Mouse (Mus musculus) embryonic facial prominence, embryonic 14.5 days (tissue): ENCODE data around the gene Tsga10ip. TPM values are rescaled to one million over a fixed set of nuclear protein-coding genes. Genes with fewer than 3 reads are reported as not detected.

Source experiments
- ATAC-seq: fragments of 200-750 bp; cut with Nextera tagmentation; 2 replicates; pipeline ENCODE4 v1.8.0; 2017; ENCODE audit warnings: low read depth, moderate number of reproducible peaks, moderate TSS enrichment
- DNase-seq: peaks from one replicate; pipeline ENCODE4 v3.0.0-alpha.2; 2015; ENCODE audit warnings: low spot score
- H3K27ac ChIP-seq: fragments of 300-500 bp; sonication (generic); replicated peaks from 2 replicates; pipeline ENCODE4 v1.5.1; 2014; ENCODE audit warnings: low read depth, mild to moderate bottlenecking, low read length, moderate library complexity
- H3K27me3 ChIP-seq: fragments of 300-500 bp; sonication (generic); replicated peaks from 2 replicates; pipeline ENCODE4 v1.6.1; 2014; ENCODE audit warnings: low read length; ENCODE audit not compliant: control insufficient read depth, insufficient read depth
- H3K36me3 ChIP-seq: fragments of 300-500 bp; sonication (generic); 2 replicates; pipeline ENCODE4 v1.6.1; 2014; ENCODE audit warnings: low read length, mixed read lengths; ENCODE audit not compliant: control insufficient read depth, insufficient read depth
- H3K4me1 ChIP-seq: fragments of 300-500 bp; sonication (generic); 2 replicates; pipeline ENCODE4 v1.6.1; 2014; ENCODE audit warnings: antibody characterized with exemption, low read length; ENCODE audit not compliant: control insufficient read depth, insufficient read depth
- H3K4me2 ChIP-seq: fragments of 300-500 bp; sonication (generic); 2 replicates; pipeline ENCODE4 v1.6.1; 2014; ENCODE audit warnings: low read depth, mild to moderate bottlenecking, low read length, moderate library complexity, mixed read lengths
- H3K4me3 ChIP-seq: fragments of 300-500 bp; sonication (generic); 2 replicates; pipeline ENCODE4 v1.5.1; 2014; ENCODE audit warnings: low read depth, mild to moderate bottlenecking, low read length
- H3K9ac ChIP-seq: fragments of 300-500 bp; sonication (generic); 2 replicates; pipeline ENCODE4 v1.6.1; 2014; ENCODE audit warnings: low read depth, mild to moderate bottlenecking, low read length, moderate library complexity, mixed read lengths
- H3K9me3 ChIP-seq: fragments of 300-500 bp; sonication (generic); 2 replicates; pipeline ENCODE4 v1.6.1; 2016; ENCODE audit warnings: low read length; ENCODE audit not compliant: control insufficient read depth
- WGBS: fragments of 180-500 bp; shearing (Covaris S2); extraction: QIAGEN DNeasy Blood & Tissue Kit; methylation state at CpG from one replicate; pipeline ENCODE4 v1.1.7; 2014; 5-methylcytosine and 5-hydroxymethylcytosine counted together
- polyA plus RNA-seq: library from polyadenylated mRNA; unstranded; fragments of >200 nt; fragmentation: Nextera tagmentation; extraction: Ambion mirVana; gene quantifications from 2 replicates; pipeline ENCODE4 v1.2.1, GENCODE M21; 2014

The Tsga10ip gene
- polyA plus RNA-seq, 1 experiment from 2014 or later: 0.53 TPM

- no peaks in the 10 kb centered on the region for H3K9me3 ChIP-seq
- H3K9ac ChIP-seq: peak overlapping the region; percentile 58; the same call in 1 of the 2 replicates
- ATAC-seq: no peak
Observed at GRCm38 (mm10) chr19:5433951-5434350, 31.6 kb upstream of the Tsga10ip start.

GRCm38 (mm10) chr19:5432992-5433852 lies 30.9 kb upstream of the Tsga10ip start:
- WGBS: 7% methylated on average over 13 of the region's 16 CpGs
- Histone ChIP-seq H3K4me2 (peak overlapping the region; percentile 65), H3K9ac (peak overlapping the region; percentile 58), H3K4me3 (peak overlapping the region; percentile 32), H3K27me3 (no peaks in the 10 kb centered on the region), H3K4me1 (peaks cover 15% of the 10 kb centered on the region), H3K9me3 (no peaks in the 10 kb centered on the region), H3K36me3 (0 out of 2 replicates have a peak, but pooled peaks cover 3% of the 10 kb centered on the region), H3K27ac (no peak overlapping the region; the same call in none of the 2 replicates)
- peak; percentile 80 for DNase-seq
- peak; percentile 64 for ATAC-seq

More at GRCm38 (mm10) chr19:5433951-5434350, 31.6 kb upstream of the Tsga10ip start:
- H3K36me3 ChIP-seq: no peaks in the 10 kb centered on the region
- no peaks in the 10 kb centered on the region for H3K27me3 ChIP-seq
- H3K4me2 ChIP-seq: peak overlapping the region; percentile 65
- no peak overlapping the region for H3K27ac ChIP-seq
- H3K4me1 ChIP-seq: peaks cover 15% of the 10 kb centered on the region
- no peak for DNase-seq
- WGBS: 64% methylated on average over 7 of the region's 7 CpGs
- H3K4me3 ChIP-seq: no peak overlapping the region; the same call in 1 of the 2 replicates

DNA sequence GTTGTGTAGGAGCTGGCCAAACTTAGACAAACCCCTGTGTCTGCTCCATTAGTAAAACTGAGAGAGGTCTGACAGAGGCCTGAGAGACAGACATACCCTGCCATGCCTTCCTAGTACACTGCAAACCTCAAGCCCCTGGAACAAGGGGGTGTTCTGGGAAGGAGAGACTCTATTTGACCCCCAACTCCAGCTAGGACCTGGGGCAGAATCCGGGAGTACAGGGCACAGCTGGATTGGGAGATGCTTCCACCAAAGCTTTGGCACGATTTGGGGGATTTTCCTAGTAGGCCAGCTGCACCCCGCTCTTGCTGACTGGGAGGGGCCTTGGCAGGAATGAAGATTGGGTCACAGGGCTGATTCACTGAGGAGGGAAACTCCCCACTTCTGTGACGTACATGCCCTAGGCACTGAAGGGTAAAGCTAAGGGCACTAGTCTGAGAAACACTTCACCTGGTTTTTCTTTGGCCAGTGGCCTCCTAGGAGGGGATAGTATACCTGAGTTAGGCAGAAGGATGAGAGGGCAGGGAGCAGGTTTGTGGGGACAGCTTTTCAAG lies 29.7 kb upstream of the Tsga10ip start:
- Histone ChIP-seq H3K4me3 (no peak overlapping the region), H3K36me3 (peaks cover 15% of the 10 kb centered on the region), H3K27me3 (no peaks in the 10 kb centered on the region), H3K9ac (no peak overlapping the region), H3K27ac (no peak overlapping the region), H3K4me1 (peaks cover 15% of the 10 kb centered on the region), H3K9me3 (no peaks in the 10 kb centered on the region), H3K4me2 (no peak overlapping the region)
- WGBS: 67% methylated on average over 4 of the region's 4 CpGs
- DNase-seq (no peak), ATAC-seq (no peak)

DNA sequence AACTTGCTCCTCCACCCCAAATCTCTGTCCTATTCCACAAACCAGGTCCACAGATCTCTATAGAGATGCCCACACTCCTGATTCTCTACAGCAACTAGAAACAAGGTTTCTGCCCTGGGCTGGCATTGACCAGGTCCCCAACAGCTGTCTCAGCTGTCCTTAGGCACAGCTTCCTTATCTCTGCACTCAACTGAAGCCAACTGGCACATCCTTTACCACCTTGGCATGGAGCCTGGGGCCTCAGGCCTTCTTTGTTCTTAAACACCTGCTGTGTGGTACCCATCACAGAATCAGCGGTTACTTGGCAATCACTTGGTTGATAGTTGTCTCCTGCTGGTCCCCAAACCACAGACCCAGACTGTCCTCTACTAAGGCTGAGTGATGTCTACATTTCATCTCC lies 28.1 kb upstream of the Tsga10ip start:
- Histone ChIP-seq H3K36me3 (peaks cover 25% of the 10 kb centered on the region), H3K27me3 (no peaks in the 10 kb centered on the region), H3K9ac (no peak overlapping the region), H3K27ac (no peak overlapping the region), H3K4me2 (no peak overlapping the region), H3K4me3 (no peak overlapping the region), H3K9me3 (no peaks in the 10 kb centered on the region), H3K4me1 (peaks cover 26% of the 10 kb centered on the region)
- ATAC-seq (no peak), DNase-seq (no peak)
- WGBS: 94% methylated on average over 1 of the region's 1 CpGs

GRCm38 (mm10) chr19:5429806-5430205 lies 27.5 kb upstream of the Tsga10ip start:
- no peaks in the 10 kb centered on the region for H3K27me3 ChIP-seq
- DNase-seq: no peak
- H3K27ac ChIP-seq: no peak overlapping the region
- H3K4me1 ChIP-seq: peaks cover 26% of the 10 kb centered on the region
- H3K36me3 ChIP-seq: peaks cover 25% of the 10 kb centered on the region
- WGBS: 63% methylated on average over 8 of the region's 8 CpGs
- H3K9me3 ChIP-seq: no peaks in the 10 kb centered on the region
- H3K4me3 ChIP-seq: no peak overlapping the region
- no peak overlapping the region for H3K4me2 ChIP-seq
- H3K9ac ChIP-seq: no peak overlapping the region
- no peak for ATAC-seq

GRCm38 (mm10) chr19:5429219-5429618 lies 26.9 kb upstream of the Tsga10ip start:
- DNase-seq: no peak
- Histone ChIP-seq H3K9ac (no peak overlapping the region), H3K36me3 (peaks cover 25% of the 10 kb centered on the region), H3K4me3 (no peak overlapping the region), H3K27ac (no peak overlapping the region), H3K4me1 (peaks cover 26% of the 10 kb centered on the region), H3K9me3 (no peaks in the 10 kb centered on the region), H3K27me3 (no peaks in the 10 kb centered on the region), H3K4me2 (no peak overlapping the region)
- 80% methylated on average over 4 of the region's 4 CpGs for WGBS
- no peak for ATAC-seq

- Histone ChIP-seq H3K27ac (no peak overlapping the region), H3K4me3 (no peak overlapping the region), H3K9me3 (no peaks in the 10 kb centered on the region), H3K4me2 (no peak overlapping the region), H3K36me3 (peaks cover 25% of the 10 kb centered on the region), H3K4me1 (peaks cover 20% of the 10 kb centered on the region), H3K9ac (0 out of 2 replicates have a peak overlapping the region, but pooled peaks have one; percentile 27), H3K27me3 (no peaks in the 10 kb centered on the region)
- WGBS: 85% methylated on average over 2 of the region's 2 CpGs
- DNase-seq (peak; percentile 47), ATAC-seq (no peak)
Observed at GRCm38 (mm10) chr19:5428083-5428482, 25.8 kb upstream of the Tsga10ip start.

DNA sequence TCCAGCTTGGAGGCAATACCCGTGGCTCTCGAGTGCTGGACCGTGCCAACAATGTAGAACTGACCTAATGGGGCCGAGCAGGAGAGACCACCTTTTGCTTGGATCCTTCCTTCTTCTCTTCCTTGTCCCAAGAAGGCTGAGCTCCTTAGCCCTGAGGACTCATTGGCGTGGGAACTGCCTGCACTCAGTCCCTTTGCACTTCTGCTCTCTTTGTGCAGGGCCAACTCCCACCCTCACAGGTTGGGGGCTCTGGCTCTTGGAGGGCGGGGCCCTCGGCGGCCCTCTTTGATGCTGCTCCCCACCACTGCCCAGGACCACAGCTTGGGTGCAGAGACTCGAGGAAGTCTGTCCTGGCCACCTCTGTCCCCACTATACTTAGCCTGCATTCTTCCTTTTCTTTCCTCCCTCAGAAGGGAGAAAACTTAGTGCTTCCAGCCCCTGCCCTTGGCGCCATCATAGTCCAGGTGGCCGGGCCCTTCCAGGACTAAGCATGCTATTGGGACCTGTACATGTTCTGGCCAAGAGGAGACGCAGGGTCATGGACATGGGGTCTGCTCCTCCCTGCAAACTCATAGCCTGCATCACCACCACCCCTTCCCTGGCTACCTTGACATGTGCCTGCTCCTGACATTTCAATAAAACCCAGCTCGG lies 24.4 kb upstream of the Tsga10ip start:
- H3K36me3 ChIP-seq: peaks cover 38% of the 10 kb centered on the region
- H3K4me2 ChIP-seq: peak overlapping the region; percentile 93
- ATAC-seq: no peak
- no peak overlapping the region for H3K27ac ChIP-seq
- H3K4me1 ChIP-seq: peaks cover 17% of the 10 kb centered on the region
- no peaks in the 10 kb centered on the region for H3K9me3 ChIP-seq
- peak overlapping the region; percentile 96; the same call in 1 of the 2 replicates for H3K9ac ChIP-seq
- no peak for DNase-seq
- H3K4me3 ChIP-seq: peak overlapping the region; percentile 88
- H3K27me3 ChIP-seq: no peaks in the 10 kb centered on the region
- 95% methylated on average over 13 of the region's 13 CpGs for WGBS
